Mouse (Mus musculus) thymus, adult 2 months (tissue): ENCODE data around the gene Ttc9b. TPM values are rescaled to one million over a fixed set of nuclear protein-coding genes. Genes with fewer than 3 reads are reported as not detected.

Source experiments
- DNase-seq: peaks from one replicate; pipeline ENCODE4 v3.0.0; 2021
- H3K27ac ChIP-seq: fragments of 200-500 bp; 2 replicates; pipeline ENCODE4 v1.5.1; 2012; ENCODE audit warnings: low read length, control low read depth; ENCODE audit not compliant: control insufficient read depth, insufficient read depth
- H3K27me3 ChIP-seq: fragments of 200-500 bp; 2 replicates; pipeline ENCODE4 v1.6.1; 2012; ENCODE audit warnings: mild to moderate bottlenecking, low read length, moderate library complexity, mixed read lengths; ENCODE audit not compliant: control insufficient read depth, insufficient read depth
- H3K36me3 ChIP-seq: fragments of 200-500 bp; 2 replicates; pipeline ENCODE4 v1.6.1; 2012; ENCODE audit warnings: mild to moderate bottlenecking, low read length, moderate library complexity; ENCODE audit not compliant: control insufficient read depth, insufficient read depth
- H3K4me1 ChIP-seq: fragments of 200-500 bp; replicated peaks from 2 replicates; pipeline ENCODE4 v1.6.1; 2012; ENCODE audit warnings: low read length; ENCODE audit not compliant: control insufficient read depth, insufficient read depth
- H3K4me3 ChIP-seq: fragments of 200-500 bp; 2 replicates; pipeline ENCODE4 v1.5.1; 2012; ENCODE audit warnings: mild to moderate bottlenecking, low read length, control low read depth, moderate library complexity; ENCODE audit not compliant: control insufficient read depth, insufficient read depth
- CTCF ChIP-seq: fragments of 200-500 bp; IDR thresholded peaks from 2 replicates; pipeline ENCODE4 v1.5.1; 2012; ENCODE audit warnings: mild to moderate bottlenecking, control low read depth, low read length, moderate library complexity, borderline replicate concordance; ENCODE audit not compliant: control insufficient read depth, poor library complexity, insufficient read depth; ENCODE audit errors: extremely low read depth
- POLR2A ChIP-seq: fragments of 200-500 bp; IDR thresholded peaks from 2 replicates; pipeline ENCODE4 v1.6.1; 2012; ENCODE audit warnings: mild to moderate bottlenecking, low read length, control low read depth, moderate library complexity; ENCODE audit not compliant: control insufficient read depth, poor library complexity, insufficient read depth; ENCODE audit errors: extremely low read depth
- WGBS: fragments of 180-500 bp; shearing (Covaris S2); methylation state at CpG from one replicate; pipeline ENCODE4 v1.1.7; 2018; 5-methylcytosine and 5-hydroxymethylcytosine counted together
- polyA plus RNA-seq: library from polyadenylated mRNA; depleted of rRNA; stranded (reverse); fragments of >200 nt; gene quantifications from 2 replicates; pipeline ENCODE4 v1.2.3, GENCODE M21; 2012

Ttc9b gene
- polyA plus RNA-seq, 1 experiment: not detected

DNA sequence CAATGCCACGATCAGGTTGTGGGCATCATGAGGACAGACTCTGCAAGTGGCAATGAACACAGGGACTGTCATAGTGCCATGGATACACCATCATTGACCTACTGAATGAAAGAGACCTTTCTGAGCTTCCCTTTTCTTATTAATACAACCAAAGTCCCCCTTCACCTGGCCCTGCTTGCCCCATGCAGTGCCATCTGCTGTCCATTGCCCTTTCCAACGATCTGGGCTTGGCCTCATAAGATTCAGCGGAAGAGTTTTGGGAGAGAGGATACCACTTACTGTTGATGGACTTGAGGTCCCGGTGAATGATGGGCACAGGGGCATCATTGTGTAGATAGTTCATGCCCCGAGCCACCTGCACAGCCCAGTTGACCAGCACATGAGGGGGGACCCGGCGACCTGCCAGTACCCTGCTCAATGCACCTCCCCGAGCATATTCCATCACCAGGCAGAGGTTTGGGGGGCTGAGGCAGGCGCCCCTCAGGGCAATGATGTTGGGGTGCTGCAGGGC lies 19.4 kb downstream of the Ttc9b start:
- H3K36me3 ChIP-seq: no peaks in the 10 kb centered on the region
- H3K4me3 ChIP-seq: peak overlapping the region; percentile 60
- TF ChIP-seq POLR2A (no peak), CTCF (no peak)
- WGBS: 61% methylated on average over 9 of the region's 9 CpGs
- H3K27me3 ChIP-seq: no peaks in the 10 kb centered on the region
- H3K27ac ChIP-seq: no peak overlapping the region
- H3K4me1 ChIP-seq: peaks cover 22% of the 10 kb centered on the region
- no peak for DNase-seq

DNA sequence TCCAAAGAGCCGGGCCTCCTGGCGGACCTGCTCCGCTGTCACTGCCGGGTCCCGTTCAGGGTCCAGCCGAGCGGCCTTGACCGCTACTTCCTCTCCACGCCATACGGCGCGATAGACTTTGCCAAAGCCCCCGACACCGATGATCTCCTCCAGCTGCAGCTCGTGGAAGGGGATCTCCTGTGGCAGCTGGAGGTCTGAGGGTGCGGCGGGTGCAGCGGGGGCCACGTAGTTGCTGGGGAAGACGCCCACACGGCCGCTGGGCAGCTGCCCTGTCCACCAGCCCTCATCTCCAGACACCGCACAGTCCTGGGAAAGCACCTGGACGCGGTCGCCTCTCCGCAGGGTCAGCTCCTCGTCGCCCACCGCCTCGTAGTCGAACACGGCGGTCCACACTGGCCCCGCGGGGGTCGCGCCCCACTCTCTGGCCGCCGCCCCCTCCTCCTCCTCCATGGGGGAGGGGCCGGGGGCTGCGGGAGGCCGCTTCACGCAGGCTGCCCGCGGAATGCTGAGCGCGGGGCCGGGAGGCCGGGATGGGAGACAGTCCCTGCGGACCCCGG lies 19.9 kb downstream of the Ttc9b start:
- Histone ChIP-seq H3K4me3 (peak overlapping the region; percentile 60), H3K27me3 (no peaks in the 10 kb centered on the region), H3K36me3 (no peaks in the 10 kb centered on the region), H3K27ac (no peak overlapping the region), H3K4me1 (peaks cover 22% of the 10 kb centered on the region)
- DNase-seq: peak; percentile 37
- 3% methylated on average over 50 of the region's 52 CpGs for WGBS
- TF ChIP-seq POLR2A (no peak), CTCF (no peak)

DNA sequence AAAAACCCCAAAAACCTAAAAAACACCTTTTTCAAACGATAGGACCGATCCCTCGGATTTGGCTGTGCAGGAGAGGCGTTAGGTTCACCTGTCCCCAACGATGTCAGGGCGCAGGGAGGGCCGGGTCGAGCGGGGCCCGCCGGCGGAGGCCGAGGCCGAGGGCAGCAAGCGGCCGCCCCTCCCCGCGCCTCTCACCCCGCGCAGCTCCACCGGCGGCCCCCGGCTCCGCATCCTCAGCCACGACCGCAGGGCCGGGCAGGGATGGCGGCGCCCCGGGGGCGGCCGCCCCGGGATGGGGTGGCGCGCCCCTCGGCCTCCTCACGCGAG lies 20.4 kb downstream of the Ttc9b start:
- no peaks in the 10 kb centered on the region for H3K27me3 ChIP-seq
- under 1% methylated on average over 38 of the region's 38 CpGs for WGBS
- peak overlapping the region; percentile 60 for H3K4me3 ChIP-seq
- no peak for DNase-seq
- peaks cover 22% of the 10 kb centered on the region for H3K4me1 ChIP-seq
- H3K36me3 ChIP-seq: no peaks in the 10 kb centered on the region
- no peak overlapping the region for H3K27ac ChIP-seq
- TF ChIP-seq CTCF: peak; percentile 41; the same call in 1 of the 2 replicates
- no peak for TF ChIP-seq POLR2A

DNA sequence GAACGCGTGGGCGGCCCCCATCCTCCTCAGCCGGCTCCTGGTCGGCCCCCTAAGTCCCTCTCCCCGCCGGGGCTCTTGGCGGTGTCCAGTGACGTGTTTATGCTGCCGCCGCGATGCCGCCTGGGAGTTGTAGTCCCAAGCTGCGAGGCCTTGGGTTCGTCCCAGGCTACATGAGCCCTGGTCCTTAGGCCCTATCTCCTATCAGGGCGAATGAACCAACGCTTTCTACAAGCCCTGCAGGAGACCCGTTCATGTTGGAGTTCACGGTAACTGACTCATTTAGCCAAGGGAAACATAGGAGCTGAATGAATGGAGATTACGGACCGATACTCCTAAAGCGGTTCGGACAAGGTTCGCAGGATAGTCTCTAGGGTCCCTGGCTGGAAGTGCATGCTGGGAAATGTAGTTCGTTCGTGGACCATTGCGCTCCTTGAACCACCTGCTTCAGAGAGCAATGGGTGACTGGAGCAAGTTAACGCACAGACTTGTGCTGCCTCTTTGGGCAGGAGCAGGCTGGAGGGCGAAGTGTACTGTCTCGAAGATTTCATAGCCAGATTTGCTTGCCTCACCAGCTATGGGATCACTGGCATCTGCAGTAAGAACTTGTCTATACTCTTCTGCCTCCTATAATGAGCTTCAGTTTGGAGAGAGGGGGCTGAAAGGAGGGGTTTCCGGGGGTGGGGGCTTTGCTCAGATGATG lies 21.0 kb downstream of the Ttc9b start, which contains the start of gene Map3k10:
TSS of gene Map3k10 (minus strand) at position 77 of the 700 bp plus-strand sequence.
- TF ChIP-seq CTCF (0 out of 2 replicates have a peak, but pooled peaks have one; percentile 2), POLR2A (peak; percentile 60; the same call in 1 of the 2 replicates)
- peak within 1 kb of the TSS; percentile 60 for H3K4me3 ChIP-seq
- no peaks in the 10 kb centered on the region for H3K27me3 ChIP-seq
- peak within 1 kb of the TSS; percentile 68 for H3K27ac ChIP-seq
- peaks cover 22% of the 10 kb centered on the region for H3K4me1 ChIP-seq
- H3K36me3 ChIP-seq: no peaks in the 10 kb centered on the region
- peak; percentile 96 for DNase-seq
- under 1% methylated on average over 31 of the region's 31 CpGs for WGBS

DNA sequence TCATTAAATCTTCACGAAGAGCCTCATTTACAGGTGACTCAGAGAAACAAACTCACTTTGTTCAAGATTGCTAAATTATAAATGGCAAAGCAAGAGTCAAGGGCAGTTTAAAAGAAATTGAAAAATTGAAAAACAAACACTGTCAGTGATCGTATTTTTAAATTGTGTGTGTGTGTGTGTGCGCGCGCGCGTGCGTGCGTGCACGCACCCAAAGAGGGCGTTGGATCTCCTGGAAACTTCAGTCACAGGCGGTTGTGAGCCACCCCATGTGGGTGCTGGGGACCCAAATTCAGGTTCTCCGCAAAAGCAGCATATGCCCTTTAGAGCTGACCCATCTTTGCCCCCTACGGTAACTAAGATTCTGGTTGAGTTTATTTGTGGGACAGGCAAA lies 21.5 kb downstream of the Ttc9b start:
- H3K4me3 ChIP-seq: no peak overlapping the region
- 42% methylated on average over 14 of the region's 14 CpGs for WGBS

DNA sequence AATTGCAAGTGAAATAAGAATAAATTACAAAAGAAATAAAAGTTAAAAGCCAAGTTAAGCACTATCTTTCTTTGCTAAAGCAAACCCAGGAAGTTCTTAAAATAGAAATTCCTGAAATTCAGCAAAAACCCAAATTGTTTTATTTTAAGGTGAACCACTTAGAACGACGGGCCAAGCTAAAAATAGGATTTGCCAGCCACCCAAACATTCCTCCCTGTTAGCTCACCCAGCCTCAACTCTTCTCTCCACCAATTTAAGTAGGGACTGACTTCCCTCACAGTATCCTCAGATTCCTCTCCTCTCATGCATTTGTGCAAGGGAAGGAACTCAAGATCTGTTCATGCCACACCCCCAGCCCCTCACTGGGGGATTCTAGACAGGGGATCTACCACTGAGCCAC lies 29.5 kb downstream of the Ttc9b start:
- no peaks in the 10 kb centered on the region; the same call in 1 of the 2 replicates for H3K27me3 ChIP-seq
- WGBS: 14% methylated on average over 2 of the region's 2 CpGs
- DNase-seq: no peak
- peaks cover 2% of the 10 kb centered on the region for H3K4me1 ChIP-seq
- no peak overlapping the region for H3K27ac ChIP-seq
- TF ChIP-seq POLR2A (no peak), CTCF (no peak)
- no peaks in the 10 kb centered on the region for H3K36me3 ChIP-seq
- no peak overlapping the region for H3K4me3 ChIP-seq

More for the DNA sequence above, 21.5 kb downstream of the Ttc9b start:
- TF ChIP-seq POLR2A (no peak), CTCF (no peak)
- no peak for DNase-seq
- Histone ChIP-seq H3K36me3 (no peaks in the 10 kb centered on the region), H3K4me1 (peaks cover 22% of the 10 kb centered on the region), H3K27ac (no peak overlapping the region), H3K27me3 (no peaks in the 10 kb centered on the region)
